Mouse (Mus musculus) CH12.LX (cell line): ENCODE results near the gene Plekhm3. TPM values are rescaled to one million over a fixed set of nuclear protein-coding genes. Genes with fewer than 3 reads are reported as not detected.

Source experiments
- DNase-seq: peaks from one replicate; pipeline ENCODE4 v3.0.0-alpha.2; 2013; ENCODE audit errors: extremely low read depth
- H3K27ac ChIP-seq: 2 replicates; pipeline ENCODE4 v1.5.1; 2012; ENCODE audit warnings: low read depth, mild to moderate bottlenecking, control low read depth, moderate library complexity; ENCODE audit not compliant: insufficient read depth
- H3K27me3 ChIP-seq: replicated peaks from 2 replicates; pipeline ENCODE3; 2012; ENCODE audit warnings: inconsistent platforms
- H3K36me3 ChIP-seq, 2 experiments: replicated peaks in 1 of 2; 2 replicates each; pipeline versions ENCODE3 to v1.6.1; 2012; ENCODE audit warnings: inconsistent platforms in 1 of 2, low read length in 1 of 2, mild to moderate bottlenecking in 1 of 2, mixed read lengths in 1 of 2, moderate library complexity in 1 of 2; ENCODE audit not compliant: control insufficient read depth in 1 of 2, insufficient read depth in 1 of 2
- H3K4me1 ChIP-seq, 2 experiments: 2 replicates each; pipeline ENCODE4 v1.6.1; 2012; ENCODE audit warnings: inconsistent platforms in 1 of 2, moderate library complexity in 1 of 2; ENCODE audit not compliant: insufficient read depth in 2 of 2, control insufficient read depth in 1 of 2
- H3K4me2 ChIP-seq: 2 replicates; pipeline ENCODE4 v1.6.1; 2012; ENCODE audit warnings: low read depth, mild to moderate bottlenecking, control low read depth; ENCODE audit not compliant: poor library complexity, insufficient read depth, severe bottlenecking
- H3K4me3 ChIP-seq, 3 experiments: fragments of 150-350 bp in 1 of 3; sonication (generic) in 1 of 3; replicated peaks in 1 of 3; 2 replicates each; pipeline versions ENCODE3 to v1.5.1; 2011 to 2012; ENCODE audit warnings: low read depth in 2 of 3, low read length in 2 of 3, mild to moderate bottlenecking in 2 of 3, moderate library complexity in 2 of 3, control low read depth in 1 of 3, improper control_type of control experiment in 1 of 3, inconsistent platforms in 1 of 3, mixed read lengths in 1 of 3; ENCODE audit not compliant: poor library complexity in 1 of 3
- H3K79me2 ChIP-seq: replicated peaks from 2 replicates; pipeline ENCODE4 v1.6.1; 2012; ENCODE audit warnings: mild to moderate bottlenecking, moderate library complexity; ENCODE audit not compliant: control insufficient read depth, poor library complexity, insufficient read depth, severe bottlenecking; ENCODE audit errors: extremely low read depth
- H3K9ac ChIP-seq: 2 replicates; pipeline ENCODE4 v1.6.1; 2012; ENCODE audit warnings: low read depth, mild to moderate bottlenecking, control low read depth, moderate library complexity; ENCODE audit not compliant: insufficient read depth
- H3K9me3 ChIP-seq: replicated peaks from 2 replicates; pipeline ENCODE3; 2012; ENCODE audit warnings: low read length, inconsistent platforms, mixed read lengths
- BHLHE40 ChIP-seq: IDR thresholded peaks from 2 replicates; pipeline ENCODE4 v1.6.1; 2011; ENCODE audit warnings: mild to moderate bottlenecking, low read depth, low read length, improper control_type of control experiment
- CHD1 ChIP-seq: IDR thresholded peaks from 2 replicates; pipeline ENCODE4 v1.6.1; 2012; ENCODE audit warnings: low read depth, low read length, improper control_type of control experiment, inconsistent platforms
- CHD2 ChIP-seq: IDR thresholded peaks from 2 replicates; pipeline ENCODE4 v1.6.1; 2011; ENCODE audit warnings: low read length, improper control_type of control experiment
- CTCF ChIP-seq, 2 experiments: IDR thresholded peaks in 1 of 2; conservative IDR thresholded peaks in 1 of 2; 2 replicates each; pipeline ENCODE4 v1.5.1; 2011 to 2012; ENCODE audit warnings: low read depth in 2 of 2, low read length in 2 of 2, improper control_type of control experiment in 1 of 2, inconsistent platforms in 1 of 2, mild to moderate bottlenecking in 1 of 2, moderate library complexity in 1 of 2
- EP300 ChIP-seq: IDR thresholded peaks from 2 replicates; pipeline ENCODE4 v1.6.1; 2011; ENCODE audit warnings: low read length, improper control_type of control experiment
- ETS1 ChIP-seq: conservative IDR thresholded peaks from 2 replicates; pipeline ENCODE4 v1.6.1; 2012; ENCODE audit warnings: low read depth, mild to moderate bottlenecking, inconsistent platforms, low read length, improper control_type of control experiment, moderate library complexity
- HCFC1 ChIP-seq: IDR thresholded peaks from 2 replicates; pipeline ENCODE4 v1.6.1; 2012; ENCODE audit warnings: low read depth, mild to moderate bottlenecking, inconsistent platforms, low read length, improper control_type of control experiment
- IRF4 ChIP-seq: IDR thresholded peaks from 2 replicates; pipeline ENCODE4 v1.6.1; 2014; ENCODE audit warnings: low read depth, mild to moderate bottlenecking, inconsistent platforms, low read length, improper control_type of control experiment
- JUN ChIP-seq: IDR thresholded peaks from 2 replicates; pipeline ENCODE4 v1.6.1; 2011; ENCODE audit warnings: low read depth, mild to moderate bottlenecking, low read length, improper control_type of control experiment, moderate library complexity; ENCODE audit not compliant: insufficient read depth
- JUND ChIP-seq: conservative IDR thresholded peaks from 2 replicates; pipeline ENCODE4 v1.6.1; 2011; ENCODE audit warnings: low read depth, low read length, improper control_type of control experiment
- KAT2A ChIP-seq: IDR thresholded peaks from 2 replicates; pipeline ENCODE4 v1.6.1; 2012; ENCODE audit warnings: low read length, improper control_type of control experiment, inconsistent platforms; ENCODE audit not compliant: insufficient replicate concordance
- MAX ChIP-seq: IDR thresholded peaks from 2 replicates; pipeline ENCODE4 v1.6.1; 2011; ENCODE audit warnings: low read length, improper control_type of control experiment
- MAZ ChIP-seq: IDR thresholded peaks from 2 replicates; pipeline ENCODE4 v1.6.1; 2012; ENCODE audit warnings: low read depth, mild to moderate bottlenecking, inconsistent platforms, low read length, improper control_type of control experiment, moderate library complexity
- MYC ChIP-seq: IDR thresholded peaks from 2 replicates; pipeline ENCODE4 v1.6.1; 2011; ENCODE audit warnings: low read depth, mild to moderate bottlenecking, improper control_type of control experiment, low read length
- NELFE ChIP-seq: IDR thresholded peaks from 2 replicates; pipeline ENCODE4 v1.6.1; 2011; ENCODE audit warnings: low read depth, low read length, improper control_type of control experiment
- PAX5 ChIP-seq: IDR thresholded peaks from 2 replicates; pipeline ENCODE4 v1.6.1; 2012; ENCODE audit warnings: low read length, inconsistent platforms, mixed read lengths
- POLR2A ChIP-seq: IDR thresholded peaks from 2 replicates; pipeline ENCODE4 v1.6.1; 2011; ENCODE audit warnings: low read depth, mild to moderate bottlenecking, improper control_type of control experiment, low read length
- POLR2AphosphoS2 ChIP-seq: IDR thresholded peaks from 2 replicates; pipeline ENCODE4 v1.6.1; 2011; ENCODE audit warnings: low read depth, low read length, improper control_type of control experiment
- RAD21 ChIP-seq: IDR thresholded peaks from 2 replicates; pipeline ENCODE4 v1.6.1; 2011; ENCODE audit warnings: low read depth, mild to moderate bottlenecking, low read length, improper control_type of control experiment, moderate library complexity
- RCOR1 ChIP-seq: conservative IDR thresholded peaks from 2 replicates; pipeline ENCODE4 v1.6.1; 2012; ENCODE audit warnings: low read depth, mild to moderate bottlenecking, inconsistent platforms, low read length, improper control_type of control experiment
- SIN3A ChIP-seq: IDR thresholded peaks from 2 replicates; pipeline ENCODE4 v1.6.1; 2012; ENCODE audit warnings: low read length, improper control_type of control experiment, inconsistent platforms
- SMC3 ChIP-seq: IDR thresholded peaks from 2 replicates; pipeline ENCODE4 v1.6.1; 2011; ENCODE audit warnings: low read depth, low read length, improper control_type of control experiment
- TBP ChIP-seq: conservative IDR thresholded peaks from 2 replicates; pipeline ENCODE4 v1.6.1; 2011; ENCODE audit warnings: low read depth, low read length, improper control_type of control experiment
- TCF12 ChIP-seq: IDR thresholded peaks from 2 replicates; pipeline ENCODE4 v1.6.1; 2014; ENCODE audit warnings: low read depth, mild to moderate bottlenecking, inconsistent platforms, low read length, improper control_type of control experiment
- UBTF ChIP-seq: IDR thresholded peaks from 2 replicates; pipeline ENCODE4 v1.6.1; 2012; ENCODE audit warnings: low read depth, mild to moderate bottlenecking, inconsistent platforms, low read length, improper control_type of control experiment, moderate library complexity
- USF2 ChIP-seq: conservative IDR thresholded peaks from 2 replicates; pipeline ENCODE4 v1.6.1; 2011; ENCODE audit warnings: low read depth, low read length, improper control_type of control experiment
- ZKSCAN1 ChIP-seq: IDR thresholded peaks from 2 replicates; pipeline ENCODE4 v1.6.1; 2012; ENCODE audit warnings: low read depth, inconsistent platforms, low read length, improper control_type of control experiment, borderline replicate concordance
- ZMIZ1 ChIP-seq: IDR thresholded peaks from 2 replicates; pipeline ENCODE4 v1.6.1; 2012; ENCODE audit warnings: low read depth, mild to moderate bottlenecking, inconsistent platforms, low read length, improper control_type of control experiment
- dilution Hi-C: fragments of 300-500 bp; cut with MboI; formaldehyde crosslinking; loops from 2 replicates; pipeline ENCODE4 v1.14.3; 2020; ENCODE audit warnings: low sequenced_read_pairs; ENCODE audit not compliant: extremely low pct_unique_long_range_greater_than_20kb, extremely low pct_ligation_motif_present
- in situ Hi-C: fragments of 300-500 bp; cut with MboI; formaldehyde crosslinking; loops from 3 replicates; pipeline ENCODE4 v1.14.3; 2019; ENCODE audit warnings: low sequenced_read_pairs, low pct_ligation_motif_present, low pct_unique_long_range_greater_than_20kb, mixed read lengths
- polyA plus RNA-seq: library from polyadenylated mRNA; unstranded; fragments of >175 nt; gene quantifications from 2 replicates; pipeline ENCODE4 v1.2.1, GENCODE M21; 2012; ENCODE audit warnings: low read depth; ENCODE audit not compliant: insufficient read length
- total RNA-seq, 2 experiments: library from RNA; depleted of rRNA; stranded (reverse); fragments of 300-350 nt in 1 of 2; fragments of >200 nt in 1 of 2; gene quantifications; 2 replicates each; pipeline ENCODE4 v1.2.3; 2012 to 2014

Gene Plekhm3
- total and polyA plus RNA-seq, 3 experiments: 9.9 to 14.1 (median 13.0) TPM

DNA sequence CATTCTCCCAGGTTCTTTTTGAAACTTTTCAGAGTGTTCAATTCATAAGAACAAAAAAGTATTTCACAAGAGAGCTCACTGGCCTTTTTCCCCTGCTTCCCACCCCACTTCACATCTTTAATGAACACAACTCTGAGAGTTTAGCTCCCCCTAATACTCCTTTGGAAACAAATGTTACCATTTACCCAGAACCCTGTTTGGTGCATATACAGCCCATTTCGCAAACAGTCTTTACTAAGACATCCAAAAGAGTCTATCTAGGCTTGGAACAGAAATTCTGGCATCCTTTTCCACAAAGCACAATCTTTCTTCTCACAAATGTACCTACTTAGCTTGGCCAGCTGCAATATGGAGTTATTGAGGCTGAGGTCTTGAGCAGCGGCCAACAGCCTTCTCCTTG lies 59.1 kb downstream of the Plekhm3 start:
- in situ Hi-C loops: no loop called here

DNA sequence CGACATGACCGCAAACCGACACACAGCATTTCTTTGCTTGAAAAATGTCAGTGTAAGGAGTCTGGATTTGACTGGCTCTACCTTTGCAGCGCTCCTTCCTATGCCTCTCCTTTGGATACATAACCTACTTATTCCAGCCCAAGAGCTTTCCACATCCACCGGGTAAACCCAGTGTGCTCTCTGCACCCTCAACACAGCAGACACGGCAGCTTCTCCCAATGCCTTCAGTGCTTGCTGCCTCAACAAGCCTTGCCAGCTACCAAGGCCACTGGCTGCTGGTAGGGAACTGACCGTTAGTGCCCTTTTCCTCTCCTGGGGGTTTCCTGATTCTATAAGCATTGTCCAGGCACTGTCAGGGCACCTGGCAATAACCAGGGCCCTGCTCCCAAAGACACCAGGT lies 62.8 kb downstream of the Plekhm3 start:
- Histone ChIP-seq H3K79me2 (peaks cover 4% of the 10 kb centered on the region), H3K27me3 (no peaks in the 10 kb centered on the region), H3K4me1 (peaks cover 0 to 2% of the 10 kb centered on the region in 2 experiments; a peak in 1 of 4 replicates), H3K9me3 (no peaks in the 10 kb centered on the region), H3K27ac (no peak overlapping the region), H3K4me3 (no peak overlapping the region), H3K4me2 (no peak overlapping the region), H3K9ac (no peak overlapping the region), H3K36me3 (peaks cover 24 to 81% of the 10 kb centered on the region in 2 experiments)
- in situ Hi-C loops (no loop called here), dilution Hi-C loops (no loop called here)
- TF ChIP-seq POLR2A (no peak), USF2 (no peak), CHD1 (no peak), SIN3A (no peak), POLR2AphosphoS2 (no peak), RAD21 (no peak), JUN (no peak), KAT2A (no peak), PAX5 (no peak), IRF4 (no peak), NELFE (no peak), ETS1 (no peak), MAZ (no peak)
- no peak for DNase-seq

More for the DNA sequence above, 59.1 kb downstream of the Plekhm3 start:
- Histone ChIP-seq H3K9me3 (no peaks in the 10 kb centered on the region), H3K79me2 (peaks cover 5% of the 10 kb centered on the region; the same call in 1 of the 2 replicates), H3K27ac (no peak overlapping the region), H3K9ac (no peak overlapping the region), H3K4me2 (no peak overlapping the region), H3K27me3 (no peaks in the 10 kb centered on the region), H3K36me3 (peaks cover 9 to 54% of the 10 kb centered on the region in 2 experiments), H3K4me1 (no peaks in the 10 kb centered on the region), H3K4me3 (no peak overlapping the region)
- dilution Hi-C loops: no loop called here
- DNase-seq: no peak
- TF ChIP-seq EP300: no peak
- no peak for TF ChIP-seq CHD1
- no peak for TF ChIP-seq ETS1
- no peak for TF ChIP-seq RCOR1
- TF ChIP-seq SMC3: no peak
- TF ChIP-seq IRF4: no peak
- TF ChIP-seq BHLHE40: no peak
- TF ChIP-seq ZMIZ1: no peak
- no peak for TF ChIP-seq CHD2
- TF ChIP-seq UBTF: no peak
- no peak for TF ChIP-seq MYC
- TF ChIP-seq ZKSCAN1: no peak
- no peak for TF ChIP-seq HCFC1
- no peak for TF ChIP-seq MAX
- no peak for TF ChIP-seq CTCF (conservative IDR thresholded peaks at IDR 0.05 in 1 of 2, IDR thresholded peaks at IDR 0.05 in 1 of 2; ENCODE audit: low read depth in 2 of 2, low read length in 2 of 2)
- TF ChIP-seq TBP: no peak
- TF ChIP-seq JUND: no peak
- no peak for TF ChIP-seq POLR2A
- no peak for TF ChIP-seq TCF12
